Mouse (Mus musculus) forebrain, embryonic 10.5 days (tissue): ENCODE results near the gene Kat2a. TPM values are rescaled to one million over a fixed set of nuclear protein-coding genes. Genes with fewer than 3 reads are reported as not detected.

Source experiments
- DNase-seq: peaks from one replicate; pipeline ENCODE4 v3.0.0-alpha.2; 2017; ENCODE audit warnings: low spot score; ENCODE audit errors: extremely low spot score
- H3K27ac ChIP-seq: fragments of 300-500 bp; sonication (generic); 2 replicates; pipeline ENCODE4 v1.5.1; 2016; ENCODE audit warnings: mild to moderate bottlenecking
- H3K27me3 ChIP-seq: fragments of 300-500 bp; sonication (generic); 2 replicates; pipeline ENCODE4 v1.6.1; 2016; ENCODE audit warnings: mild to moderate bottlenecking; ENCODE audit not compliant: poor library complexity, severe bottlenecking
- H3K36me3 ChIP-seq: fragments of 300-500 bp; sonication (generic); replicated peaks from 2 replicates; pipeline ENCODE4 v1.6.1; 2016; ENCODE audit warnings: mild to moderate bottlenecking, moderate library complexity
- H3K4me1 ChIP-seq: fragments of 300-500 bp; sonication (generic); 2 replicates; pipeline ENCODE4 v1.6.1; 2016
- H3K4me3 ChIP-seq: fragments of 300-500 bp; sonication (generic); 2 replicates; pipeline ENCODE4 v1.5.1; 2016; ENCODE audit warnings: mild to moderate bottlenecking, moderate library complexity
- H3K9me3 ChIP-seq: fragments of 300-500 bp; sonication (generic); 2 replicates; pipeline ENCODE4 v1.6.1; 2016; ENCODE audit warnings: mild to moderate bottlenecking, moderate library complexity
- WGBS: fragments of 180-500 bp; shearing (Covaris S2); methylation state at CpG from one replicate; pipeline ENCODE4 v1.1.7; 2016; 5-methylcytosine and 5-hydroxymethylcytosine counted together
- polyA plus RNA-seq: library from polyadenylated mRNA; unstranded; fragments of >200 nt; fragmentation: Nextera tagmentation; extraction: Ambion mirVana; gene quantifications from 2 replicates; pipeline ENCODE4 v1.2.1, GENCODE M21; 2016

Kat2a gene
- polyA plus RNA-seq, 1 experiment from 2014 or later: 76.3 TPM

DNA sequence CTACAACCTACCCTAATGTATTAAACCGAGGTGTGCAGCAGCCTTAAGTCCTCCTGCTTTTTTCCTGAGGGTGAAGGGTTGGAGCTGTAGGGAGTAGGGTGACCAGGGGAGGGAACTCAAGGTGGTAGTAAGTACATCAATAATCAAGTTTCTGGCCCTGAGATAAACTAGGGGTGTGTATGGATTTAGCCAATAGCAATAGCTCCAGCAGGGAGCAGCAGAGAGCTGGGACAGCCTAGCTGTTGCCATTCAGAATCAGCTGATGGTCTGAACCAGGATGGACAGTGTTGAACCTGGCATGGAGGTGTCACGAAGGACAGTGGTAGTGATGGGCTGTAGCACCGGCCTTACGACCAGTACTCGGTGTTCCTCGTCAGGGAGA is 2.3 kb upstream of the Kat2a start:
- peak; percentile 65 for DNase-seq
- Histone ChIP-seq H3K4me1 (peaks cover 53% of the 10 kb centered on the region), H3K4me3 (peak overlapping the region; percentile 99), H3K27me3 (no peaks in the 10 kb centered on the region), H3K36me3 (peaks cover 62% of the 10 kb centered on the region), H3K9me3 (no peaks in the 10 kb centered on the region), H3K27ac (peak overlapping the region; percentile 99)
- WGBS: 48% methylated on average over 6 of the region's 6 CpGs

DNA sequence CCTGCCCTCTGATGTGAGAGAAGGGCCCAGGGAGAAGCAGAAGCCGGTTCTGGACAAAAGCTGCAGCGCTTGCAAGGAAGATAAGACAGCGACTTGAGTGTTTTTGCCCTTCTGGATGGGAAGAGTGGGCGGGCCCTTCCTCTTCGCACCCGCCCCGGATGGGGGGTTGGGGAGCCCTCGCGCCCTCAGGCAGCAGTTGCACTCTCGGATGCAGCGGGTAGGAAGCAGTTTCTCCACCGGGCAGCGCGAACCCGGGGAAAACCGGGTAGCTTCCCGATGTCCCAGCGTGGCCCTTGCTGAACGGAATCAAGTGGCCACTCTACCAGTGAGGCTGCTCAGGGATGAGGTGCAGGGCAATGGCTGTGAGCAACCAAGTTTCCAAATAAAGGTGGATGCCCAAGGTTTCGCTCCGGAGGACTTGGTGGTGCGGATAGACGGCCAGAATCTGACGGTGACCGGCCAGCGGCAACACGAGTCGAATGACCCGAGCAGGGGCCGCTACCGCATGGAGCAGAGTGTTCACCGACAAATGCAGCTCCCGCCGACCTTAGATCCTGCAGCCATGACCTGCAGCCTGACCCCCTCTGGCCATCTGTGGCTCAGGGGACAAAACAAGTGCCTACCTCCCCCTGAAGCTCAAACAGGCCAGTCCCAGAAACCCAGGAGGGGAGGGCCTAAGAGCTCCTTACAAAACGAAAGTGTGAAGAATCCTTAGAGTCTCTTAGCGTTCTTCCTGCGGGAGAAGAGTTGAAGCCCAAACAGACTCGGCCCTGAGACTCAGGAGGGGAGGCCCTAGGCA is 1.7 kb upstream of the Kat2a start, which contains the start of gene Hspb9:
Hspb9 (plus strand) TSS at position 116 of the 799 bp plus-strand sequence.
- peak; percentile 53 for DNase-seq
- Histone ChIP-seq H3K9me3 (no peaks in the 10 kb centered on the region), H3K36me3 (peaks cover 62% of the 10 kb centered on the region), H3K4me1 (peaks cover 53% of the 10 kb centered on the region), H3K4me3 (peak within 1 kb of the TSS; percentile 99), H3K27me3 (no peaks in the 10 kb centered on the region), H3K27ac (peak within 1 kb of the TSS; percentile 99)
- WGBS: 2% methylated on average over 38 of the region's 38 CpGs

DNA sequence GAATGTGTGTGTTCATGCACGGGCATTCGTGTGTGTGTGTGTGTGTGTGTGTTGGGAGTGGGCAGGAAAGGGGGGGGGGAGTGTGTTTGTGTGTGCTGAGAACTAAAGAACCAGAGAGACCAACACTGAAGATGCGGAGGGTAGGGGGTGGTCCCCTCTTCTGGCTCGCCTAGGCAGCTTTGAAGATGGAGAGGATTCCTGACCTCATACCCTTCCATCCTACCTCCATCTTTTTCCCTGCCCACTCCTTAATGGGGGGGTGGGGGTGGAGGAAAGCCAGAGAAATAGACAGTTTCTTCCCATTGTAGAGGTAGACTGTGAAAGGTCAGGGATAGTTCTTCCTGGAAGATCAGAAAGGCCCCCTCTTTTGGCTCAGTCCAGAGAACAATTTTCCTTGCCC is 909 bp upstream of the Kat2a start:
- no peak for DNase-seq
- Histone ChIP-seq H3K9me3 (no peaks in the 10 kb centered on the region), H3K4me3 (peak overlapping the region; percentile 99), H3K27ac (peak overlapping the region; percentile 99), H3K36me3 (peaks cover 62% of the 10 kb centered on the region), H3K4me1 (peaks cover 53% of the 10 kb centered on the region), H3K27me3 (no peaks in the 10 kb centered on the region)
- WGBS: 55% methylated on average over 4 of the region's 4 CpGs

DNA sequence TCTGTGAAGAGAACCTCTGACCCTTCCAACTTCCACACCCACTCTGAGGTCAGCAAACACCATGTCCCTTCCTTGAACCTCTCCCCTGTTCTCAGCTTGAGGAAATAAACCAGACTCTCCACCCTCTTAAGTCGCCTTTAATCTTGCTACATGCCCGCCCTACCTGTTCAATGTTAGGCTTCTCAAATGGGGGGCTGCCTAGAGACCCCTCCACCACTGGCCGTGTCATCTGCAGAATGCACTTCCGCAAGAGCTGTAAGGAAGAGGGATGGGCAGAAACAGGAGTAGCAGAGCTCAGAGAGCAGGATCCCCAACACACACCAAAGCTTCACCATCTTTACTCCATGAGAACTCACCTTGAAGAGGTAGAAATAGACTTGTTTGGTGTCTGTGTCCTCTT is 1.3 kb downstream of the Kat2a start:
- Histone ChIP-seq H3K9me3 (no peaks in the 10 kb centered on the region), H3K36me3 (peaks cover 62% of the 10 kb centered on the region), H3K27ac (no peak overlapping the region), H3K4me3 (peak overlapping the region; percentile 99; the same call in 1 of the 2 replicates), H3K27me3 (no peaks in the 10 kb centered on the region), H3K4me1 (peaks cover 53% of the 10 kb centered on the region)
- WGBS: 90% methylated on average over 4 of the region's 4 CpGs
- no peak for DNase-seq

DNA sequence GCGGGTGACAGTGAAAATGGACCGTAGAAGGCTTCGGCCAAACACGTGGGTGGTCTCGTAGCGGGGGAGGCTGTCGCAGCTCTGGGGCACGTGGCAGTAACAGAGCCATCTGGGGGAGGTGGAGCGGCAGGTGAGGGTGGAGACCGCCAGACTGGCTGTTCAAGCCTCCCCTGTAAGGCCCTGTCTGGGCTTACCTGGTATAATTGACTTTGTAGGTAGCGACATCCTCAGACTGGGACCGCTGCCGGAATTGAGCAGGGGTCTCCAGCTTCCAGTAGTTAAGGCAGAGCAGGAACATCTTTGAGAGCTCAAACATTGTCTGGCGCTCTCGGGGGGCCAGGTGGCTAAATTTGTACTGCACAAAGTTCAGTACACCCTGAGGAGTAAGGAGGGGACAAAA is 1.7 kb downstream of the Kat2a start:
- H3K36me3 ChIP-seq: peaks cover 62% of the 10 kb centered on the region
- no peak for DNase-seq
- no peak overlapping the region for H3K4me3 ChIP-seq

DNA sequence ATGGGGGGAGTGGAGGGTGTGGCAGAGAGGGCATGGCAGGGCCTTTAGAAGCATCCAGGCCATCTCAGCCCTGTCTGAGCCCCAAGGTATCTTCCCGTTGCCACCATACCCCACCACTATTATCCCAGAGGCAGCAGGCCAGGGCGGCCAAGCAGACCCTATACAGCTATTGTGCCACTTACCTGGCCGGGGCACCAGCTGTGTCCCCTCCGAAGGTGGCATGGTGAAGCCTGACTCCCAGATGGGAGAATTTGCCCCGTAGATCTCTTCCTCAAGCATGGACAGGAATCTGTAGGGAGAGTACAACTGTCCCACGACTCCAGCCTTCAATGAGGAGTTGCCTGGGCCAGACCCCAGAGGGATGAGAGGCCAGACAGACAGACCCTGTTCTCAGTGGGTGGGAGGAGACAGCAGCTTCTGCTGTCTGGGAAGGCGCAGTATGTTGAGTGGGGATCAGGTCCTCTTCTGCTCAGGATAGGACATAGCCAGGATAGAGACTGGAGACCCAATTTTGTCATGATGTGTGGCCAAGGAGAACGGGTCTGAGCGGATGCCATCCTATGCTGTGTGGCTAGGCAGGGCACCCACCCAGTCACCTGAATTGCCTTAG is 3.0 kb downstream of the Kat2a start:
- H3K36me3 ChIP-seq: peaks cover 67% of the 10 kb centered on the region
- no peak overlapping the region for H3K27ac ChIP-seq
- H3K9me3 ChIP-seq: no peaks in the 10 kb centered on the region
- H3K4me3 ChIP-seq: no peak overlapping the region
- H3K27me3 ChIP-seq: no peaks in the 10 kb centered on the region
- peaks cover 51% of the 10 kb centered on the region for H3K4me1 ChIP-seq
- no peak for DNase-seq
- 95% methylated on average over 9 of the region's 9 CpGs for WGBS

More for the DNA sequence above, 1.7 kb downstream of the Kat2a start:
- WGBS: 94% methylated on average over 15 of the region's 15 CpGs
- H3K27me3 ChIP-seq: no peaks in the 10 kb centered on the region
- no peaks in the 10 kb centered on the region for H3K9me3 ChIP-seq
- no peak overlapping the region for H3K27ac ChIP-seq
- H3K4me1 ChIP-seq: peaks cover 52% of the 10 kb centered on the region

DNA sequence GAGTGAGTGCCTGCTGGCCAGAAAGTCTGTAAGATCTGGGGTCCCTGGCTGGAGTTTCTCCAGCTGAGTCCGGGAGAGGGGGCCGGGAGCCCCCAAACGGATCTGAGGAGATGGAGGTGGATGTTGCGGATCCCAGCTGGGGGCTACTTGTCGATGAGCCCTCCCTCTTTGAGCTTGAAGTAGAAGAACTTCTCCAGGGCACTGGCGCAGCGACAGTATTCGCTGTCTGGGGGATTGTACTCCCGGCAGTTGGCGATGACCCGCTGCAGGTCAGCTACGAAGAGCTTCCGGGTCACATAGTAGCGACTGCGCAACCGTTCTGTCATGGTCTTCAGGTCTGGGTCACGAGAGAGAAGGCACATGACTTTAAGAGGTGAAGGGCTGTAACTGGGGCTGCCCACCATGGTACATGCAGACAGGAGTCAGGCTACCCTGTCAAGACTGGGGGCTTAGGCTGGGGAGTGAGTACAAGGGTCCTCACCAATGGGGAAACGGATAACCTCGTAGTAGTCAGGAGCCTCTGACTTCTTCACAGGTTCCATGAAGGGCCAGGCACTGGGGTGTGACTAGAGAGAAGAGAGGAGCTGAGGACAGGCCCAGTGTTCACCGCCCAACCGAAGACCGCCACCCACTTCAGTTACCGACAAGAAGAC is 7.0 kb downstream of the Kat2a start:
- peaks cover 41% of the 10 kb centered on the region for H3K4me1 ChIP-seq
- H3K4me3 ChIP-seq: no peak overlapping the region
- WGBS: 91% methylated on average over 23 of the region's 23 CpGs
- H3K36me3 ChIP-seq: peaks cover 61% of the 10 kb centered on the region
- no peak for DNase-seq
- no peak overlapping the region for H3K27ac ChIP-seq
- H3K27me3 ChIP-seq: peaks cover 13% of the 10 kb centered on the region
- no peaks in the 10 kb centered on the region for H3K9me3 ChIP-seq

DNA sequence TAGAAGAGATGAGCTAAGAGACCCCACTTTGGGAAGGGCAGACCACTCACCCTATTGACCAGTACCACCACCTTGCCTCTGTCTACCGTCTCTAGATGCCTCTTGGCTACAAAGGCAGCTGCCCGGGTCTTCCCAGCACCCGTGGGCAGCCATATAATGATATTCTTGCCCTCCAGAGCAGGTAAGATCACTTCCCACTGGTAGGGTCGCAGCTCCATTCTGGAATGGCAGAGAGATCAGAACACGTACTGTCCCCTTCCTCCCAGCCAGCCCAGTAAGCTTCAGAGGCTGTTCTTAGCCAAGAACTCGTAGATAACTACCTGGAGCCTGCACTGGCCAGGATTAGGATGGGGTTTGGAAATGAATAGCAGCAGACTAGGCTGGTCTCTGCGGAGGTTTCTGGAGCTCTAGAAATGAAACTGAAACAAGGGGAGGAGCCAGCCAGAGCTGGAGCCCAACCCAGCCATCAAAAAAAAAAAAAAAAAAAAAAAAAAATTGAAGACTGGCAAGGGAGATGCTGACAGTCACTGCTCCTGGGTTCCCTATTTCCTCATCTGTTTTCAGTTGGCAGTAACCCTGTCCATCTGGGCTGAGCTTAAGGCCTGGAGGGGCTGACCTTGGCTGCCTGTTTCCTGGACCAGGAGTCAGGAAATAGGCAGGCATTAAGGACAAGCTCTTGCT is 8.3 kb downstream of the Kat2a start, which contains the start of gene Dhx58:
Dhx58 (minus strand) TSS at position 421 of the 681 bp plus-strand sequence.
- no peak for DNase-seq
- Histone ChIP-seq H3K27me3 (peaks cover 17% of the 10 kb centered on the region), H3K36me3 (peaks cover 48% of the 10 kb centered on the region), H3K4me3 (no peak within 1 kb of the TSS), H3K4me1 (peaks cover 41% of the 10 kb centered on the region), H3K9me3 (no peaks in the 10 kb centered on the region), H3K27ac (no peak within 1 kb of the TSS)
- WGBS: 68% methylated on average over 7 of the region's 7 CpGs

DNA sequence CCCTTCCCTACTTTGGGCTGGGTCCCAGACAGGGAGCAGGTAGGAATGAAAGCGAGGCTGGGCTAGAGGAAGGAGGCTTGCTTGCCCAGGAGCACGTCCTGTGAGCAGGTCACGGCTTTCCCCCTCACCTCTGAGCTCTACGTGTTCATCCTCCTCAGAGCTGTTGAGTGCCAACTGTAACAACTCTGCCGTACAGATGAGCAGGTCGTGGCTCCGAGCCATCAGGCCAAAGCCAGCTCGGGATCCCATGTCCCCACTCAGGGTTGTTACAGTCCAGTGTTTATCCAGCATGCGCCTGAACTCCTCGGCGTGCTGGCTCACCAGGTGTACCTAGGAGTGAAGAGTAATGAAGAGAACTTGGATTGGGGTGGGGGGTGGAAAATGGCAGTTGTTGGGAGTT is 8.9 kb downstream of the Kat2a start:
- DNase-seq: no peak
- 73% methylated on average over 11 of the region's 11 CpGs for WGBS
- Histone ChIP-seq H3K9me3 (no peaks in the 10 kb centered on the region), H3K36me3 (peaks cover 42% of the 10 kb centered on the region), H3K4me1 (peaks cover 41% of the 10 kb centered on the region), H3K4me3 (no peak overlapping the region), H3K27me3 (peaks cover 17% of the 10 kb centered on the region), H3K27ac (no peak overlapping the region)

DNA sequence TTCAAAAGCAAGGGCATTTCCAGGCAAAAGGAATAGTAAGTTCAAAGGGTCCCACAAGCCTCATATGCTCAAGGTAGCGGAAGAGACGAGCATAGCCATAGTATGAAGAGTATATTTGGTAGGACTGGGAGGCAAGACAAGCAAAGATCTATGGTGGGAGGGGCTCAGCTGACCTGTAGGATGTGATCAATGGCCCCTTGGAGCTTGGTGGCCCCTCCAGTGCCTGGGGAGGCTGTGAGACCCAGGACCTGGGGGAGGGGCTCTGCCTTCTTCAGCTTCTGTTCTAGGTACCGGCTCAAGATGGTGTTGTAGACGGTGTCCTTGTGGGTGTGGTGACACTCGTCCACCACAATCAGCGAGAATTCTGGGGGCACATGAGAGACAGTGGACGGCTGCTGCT is 9.4 kb downstream of the Kat2a start:
- peaks cover 17% of the 10 kb centered on the region for H3K27me3 ChIP-seq
- H3K4me1 ChIP-seq: peaks cover 41% of the 10 kb centered on the region
- H3K4me3 ChIP-seq: no peak overlapping the region
- no peak for DNase-seq
- H3K27ac ChIP-seq: no peak overlapping the region
- no peaks in the 10 kb centered on the region for H3K9me3 ChIP-seq
- H3K36me3 ChIP-seq: peaks cover 38% of the 10 kb centered on the region
- 48% methylated on average over 7 of the region's 7 CpGs for WGBS

DNA sequence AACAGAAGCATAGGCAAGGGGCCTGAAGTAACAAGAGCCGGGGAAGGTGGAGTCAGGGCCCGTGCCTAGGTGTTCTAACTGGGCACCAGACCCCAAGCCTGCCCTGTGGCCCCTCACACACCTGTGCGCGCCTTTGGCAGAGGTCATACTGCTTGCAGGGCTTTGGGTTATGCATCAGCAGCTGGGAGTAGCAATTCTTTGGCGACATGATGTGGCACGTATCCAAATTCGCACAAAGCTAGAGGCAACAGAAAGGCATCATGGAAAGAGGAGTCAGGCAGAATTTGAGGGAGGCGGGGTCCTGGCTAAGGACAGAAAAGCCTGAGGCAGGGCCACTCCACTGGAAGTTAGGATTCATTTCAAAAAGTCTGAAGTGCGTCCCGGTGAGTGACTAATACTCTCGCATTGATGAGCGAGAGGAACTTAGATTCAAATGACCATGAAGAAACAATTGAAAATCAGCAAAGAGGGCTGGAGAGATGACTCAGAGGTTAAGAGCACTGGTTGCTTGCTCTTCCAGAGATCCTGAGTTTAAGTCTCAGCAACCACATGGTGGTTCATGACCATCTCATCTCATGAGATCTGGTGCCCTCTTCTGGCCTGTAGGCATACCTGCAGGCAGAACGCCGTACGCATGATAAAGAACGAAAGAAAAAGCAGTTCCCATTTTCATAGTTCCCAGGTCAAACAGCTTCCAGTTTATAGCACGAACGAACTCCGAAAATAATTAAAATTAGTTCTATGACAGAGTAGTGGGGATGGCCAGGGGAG is 10.0 kb downstream of the Kat2a start:
- no peaks in the 10 kb centered on the region for H3K9me3 ChIP-seq
- H3K4me3 ChIP-seq: no peak overlapping the region
- 39% methylated on average over 19 of the region's 19 CpGs for WGBS
- DNase-seq: peak; percentile 59
- H3K4me1 ChIP-seq: peaks cover 41% of the 10 kb centered on the region
- H3K27ac ChIP-seq: no peak overlapping the region
- H3K36me3 ChIP-seq: peaks cover 31% of the 10 kb centered on the region
- H3K27me3 ChIP-seq: peaks cover 17% of the 10 kb centered on the region

DNA sequence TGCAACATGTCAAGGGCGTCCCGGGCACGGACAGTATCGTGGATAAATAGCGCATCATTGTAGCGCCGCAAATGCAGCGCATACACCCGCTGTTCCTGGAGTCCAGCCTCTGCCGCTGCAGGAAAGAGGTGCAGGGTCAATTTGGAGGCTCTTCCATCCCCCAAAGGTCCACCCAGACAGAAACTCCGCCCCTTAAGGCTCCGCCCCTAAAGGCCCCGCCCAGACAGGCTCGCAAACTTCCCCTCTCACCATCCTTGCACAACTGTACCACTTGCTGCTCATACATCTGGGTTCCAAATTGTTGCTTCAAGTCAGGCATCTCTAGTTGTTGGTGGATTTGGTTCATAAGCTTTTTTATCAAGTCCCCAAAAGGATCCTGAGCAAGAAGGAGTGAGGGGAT is 11.0 kb downstream of the Kat2a start:
- no peaks in the 10 kb centered on the region for H3K9me3 ChIP-seq
- peak overlapping the region; percentile 37 for H3K4me3 ChIP-seq
- H3K27me3 ChIP-seq: peaks cover 17% of the 10 kb centered on the region
- 2% methylated on average over 14 of the region's 14 CpGs for WGBS
- H3K36me3 ChIP-seq: peaks cover 22% of the 10 kb centered on the region
- no peak overlapping the region for H3K27ac ChIP-seq
- H3K4me1 ChIP-seq: peaks cover 41% of the 10 kb centered on the region
- DNase-seq: peak; percentile 55
